Mouse (Mus musculus) E14TG2a.4 (cell line): Measurements from ENCODE around the gene Urb1.
A peak's percentile ranks its signal among the peaks of the same experiment; 100 is the strongest.
"Not testable (repeated sequence)": the region's sequence is repeated elsewhere in the genome, so short reads cannot be mapped to it uniquely, and the experiment has no call there.

Experiments
- H3K27me3 ChIP-seq: 2 replicates; pipeline ENCODE4 v1.6.1; 2014; ENCODE audit warnings: low read length, control low read depth; ENCODE audit not compliant: insufficient read depth
- H3K36me3 ChIP-seq: 2 replicates; pipeline ENCODE4 v1.6.1; 2014; ENCODE audit warnings: low read length, control low read depth; ENCODE audit not compliant: insufficient read depth
- H3K4me1 ChIP-seq: replicated peaks from 2 replicates; pipeline ENCODE4 v1.6.1; 2014; ENCODE audit warnings: low read depth, low read length, control low read depth
- H3K4me3 ChIP-seq: replicated peaks from 2 replicates; pipeline ENCODE4 v1.5.1; 2014; ENCODE audit warnings: mild to moderate bottlenecking, low read length
- H3K9me3 ChIP-seq: 2 replicates; pipeline ENCODE4 v1.6.1; 2014; ENCODE audit warnings: low read length, control low read depth
- CTCF ChIP-seq: conservative IDR thresholded peaks from 2 replicates; pipeline ENCODE4 v1.5.1; 2014; ENCODE audit warnings: low read length
- NANOG ChIP-seq: IDR thresholded peaks from 2 replicates; pipeline ENCODE4 v1.6.1; 2014; ENCODE audit warnings: borderline replicate concordance, low read length, mixed read lengths
- POU5F1 ChIP-seq: IDR thresholded peaks from 2 replicates; pipeline ENCODE4 v1.6.1; 2014; ENCODE audit warnings: low read length, borderline replicate concordance

Gene Urb1

GRCm38 (mm10) chr16:90829136-90829535 is 18.9 kb upstream of the Urb1 start:
- Histone ChIP-seq H3K9me3 (no peaks in the 10 kb centered on the region), H3K36me3 (no peaks in the 10 kb centered on the region), H3K4me3 (no peak overlapping the region), H3K4me1 (peaks cover 22% of the 10 kb centered on the region), H3K27me3 (peaks cover 66% of the 10 kb centered on the region)
- TF ChIP-seq NANOG (no peak), CTCF (no peak), POU5F1 (no peak)

- H3K4me3 ChIP-seq = no peak overlapping the region
- H3K36me3 ChIP-seq = no peaks in the 10 kb centered on the region
- H3K9me3 ChIP-seq = no peaks in the 10 kb centered on the region
- no peak for TF ChIP-seq POU5F1
- TF ChIP-seq NANOG = no peak
- TF ChIP-seq CTCF = no peak
- peaks cover 50% of the 10 kb centered on the region for H3K27me3 ChIP-seq
- peaks cover 36% of the 10 kb centered on the region for H3K4me1 ChIP-seq
Measured at GRCm38 (mm10) chr16:90827498-90827897, 17.3 kb upstream of the Urb1 start.

- Histone ChIP-seq H3K4me1 (peaks cover 37% of the 10 kb centered on the region), H3K27me3 (peaks cover 40% of the 10 kb centered on the region), H3K36me3 (no peaks in the 10 kb centered on the region), H3K9me3 (no peaks in the 10 kb centered on the region), H3K4me3 (no peak within 1 kb of the TSS)
- TF ChIP-seq POU5F1 = no peak
- TF ChIP-seq CTCF = peak; percentile 66
- TF ChIP-seq NANOG = no peak
Measured at GRCm38 (mm10) chr16:90826457-90826856, 16.2 kb upstream of the Urb1 start, which contains the start of gene Eva1c. Gene Eva1c (plus strand): TSS chr16:90826719.

GRCm38 (mm10) chr16:90826041-90826440 is 15.8 kb upstream of the Urb1 start:
- peaks cover 34% of the 10 kb centered on the region for H3K4me1 ChIP-seq
- no peak overlapping the region for H3K4me3 ChIP-seq
- H3K36me3 ChIP-seq = no peaks in the 10 kb centered on the region
- no peaks in the 10 kb centered on the region for H3K9me3 ChIP-seq
- peaks cover 35% of the 10 kb centered on the region for H3K27me3 ChIP-seq
- TF ChIP-seq POU5F1 (no peak), NANOG (no peak), CTCF (no peak)

- H3K4me1 ChIP-seq = peaks cover 30% of the 10 kb centered on the region
- peaks cover 15% of the 10 kb centered on the region for H3K27me3 ChIP-seq
Measured at GRCm38 (mm10) chr16:90823986-90824385, 13.8 kb upstream of the Urb1 start.

GRCm38 (mm10) chr16:90822981-90823380 is 12.8 kb upstream of the Urb1 start:
- H3K9me3 ChIP-seq = no peaks in the 10 kb centered on the region
- no peak overlapping the region for H3K4me3 ChIP-seq
- TF ChIP-seq NANOG = no peak
- no peak for TF ChIP-seq CTCF
- TF ChIP-seq POU5F1 = no peak
- peaks cover 6% of the 10 kb centered on the region for H3K27me3 ChIP-seq
- peaks cover 30% of the 10 kb centered on the region for H3K4me1 ChIP-seq
- no peaks in the 10 kb centered on the region for H3K36me3 ChIP-seq

More at GRCm38 (mm10) chr16:90823986-90824385, 13.8 kb upstream of the Urb1 start:
- not testable (repeated sequence) for H3K36me3 ChIP-seq, H3K9me3 ChIP-seq, H3K4me3 ChIP-seq

GRCm38 (mm10) chr16:90822284-90822935 is 12.2 kb upstream of the Urb1 start:
- H3K9me3 ChIP-seq = no peaks in the 10 kb centered on the region
- no peak for TF ChIP-seq CTCF
- TF ChIP-seq POU5F1 = no peak
- no peak for TF ChIP-seq NANOG
- H3K36me3 ChIP-seq = no peaks in the 10 kb centered on the region
- no peak overlapping the region for H3K4me3 ChIP-seq
- H3K27me3 ChIP-seq = no peaks in the 10 kb centered on the region
- peaks cover 30% of the 10 kb centered on the region for H3K4me1 ChIP-seq

GRCm38 (mm10) chr16:90821046-90821697 is 11.0 kb upstream of the Urb1 start:
- no peak for TF ChIP-seq CTCF
- no peaks in the 10 kb centered on the region for H3K36me3 ChIP-seq

GRCm38 (mm10) chr16:90820326-90820725 is 10.1 kb upstream of the Urb1 start:
- Histone ChIP-seq H3K4me1 (peaks cover 30% of the 10 kb centered on the region), H3K36me3 (no peaks in the 10 kb centered on the region), H3K4me3 (no peak overlapping the region), H3K27me3 (no peaks in the 10 kb centered on the region), H3K9me3 (no peaks in the 10 kb centered on the region)
- TF ChIP-seq NANOG (no peak), CTCF (no peak), POU5F1 (no peak)

More at GRCm38 (mm10) chr16:90821046-90821697, 11.0 kb upstream of the Urb1 start:
- no peaks in the 10 kb centered on the region for H3K27me3 ChIP-seq
- no peaks in the 10 kb centered on the region for H3K9me3 ChIP-seq
- peaks cover 30% of the 10 kb centered on the region for H3K4me1 ChIP-seq
- no peak overlapping the region for H3K4me3 ChIP-seq
